Comparison of ENCODE assay signal across 41 mouse cellular contexts in the genomic region with DNA sequence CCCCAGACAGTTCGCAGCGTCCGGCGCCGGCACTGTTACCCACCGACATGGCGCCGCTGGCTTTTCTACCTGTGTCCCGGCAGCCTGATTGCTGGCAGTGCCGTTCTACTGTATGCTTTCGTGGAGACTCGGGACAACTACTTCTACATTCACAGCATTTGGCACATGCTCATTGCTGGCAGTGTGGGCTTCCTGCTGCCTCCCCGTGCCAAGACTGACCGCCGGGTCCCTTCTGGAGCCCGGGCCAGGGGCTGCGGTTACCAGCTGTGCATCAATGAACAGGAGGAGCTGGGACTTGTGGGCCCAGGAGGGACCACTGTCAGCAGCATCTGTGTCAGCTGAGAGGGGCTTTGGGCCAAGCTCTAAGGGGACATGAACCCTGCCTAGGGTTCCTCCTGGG. TPM values are rescaled to one million over a fixed set of nuclear protein-coding genes. Genes with fewer than 3 reads are reported as not detected.
"Had no signal": no experiment of that assay in that cellular context is flagged by ENCODE, and none has a peak within 500 bp of the region (broad histone marks: within the 10 kb centered on the region; RNA-seq: fewer than 3 reads in every experiment).

No protein-coding gene starts in this region.

- H3K27me3 ChIP-seq: heart, embryonic 13.5 days; heart, embryonic 15.5 days; kidney, embryonic 15.5 days; limb, embryonic 13.5 days; limb, embryonic 15.5 days had no signal

- H3K4me2 ChIP-seq: heart, embryonic 11.5 days; heart, embryonic 13.5 days; heart, embryonic 15.5 days; hindbrain, embryonic 14.5 days; kidney, embryonic 15.5 days; limb, embryonic 13.5 days; limb, embryonic 15.5 days; liver, embryonic 12.5 days had no signal

- DNase-seq: gastrocnemius, postnatal 14 days; gastrocnemius, postnatal 36 days; heart, adult 2 months; heart, postnatal 14 days; heart, postnatal 36 days; kidney, adult 11 months; kidney, adult 2 months; kidney, adult 9 months; kidney, postnatal 14 days; kidney, postnatal 36 days; layer of hippocampus, adult 9-11 months; layer of hippocampus, postnatal 36 days had no signal

- H3K9ac ChIP-seq: heart, embryonic 13.5 days; heart, embryonic 15.5 days; hindbrain, embryonic 14.5 days; kidney, embryonic 15.5 days; limb, embryonic 13.5 days; limb, embryonic 15.5 days; liver, embryonic 12.5 days; liver, embryonic 14.5 days had no signal

- H3K4me3 ChIP-seq: heart, adult 2 months; heart, embryonic 13.5 days; heart, embryonic 15.5 days; kidney, embryonic 15.5 days; limb, embryonic 13.5 days; limb, embryonic 15.5 days; liver, embryonic 12.5 days had no signal

- H3K36me3 ChIP-seq: heart, embryonic 15.5 days; liver, embryonic 12.5 days had no signal

- H3K4me1 ChIP-seq: kidney, embryonic 15.5 days; limb, embryonic 13.5 days had no signal

- H3K9me3 ChIP-seq: heart, embryonic 13.5 days; heart, embryonic 15.5 days; kidney, embryonic 15.5 days; limb, embryonic 13.5 days; limb, embryonic 15.5 days; liver, embryonic 12.5 days had no signal

- H3K27ac ChIP-seq: heart, adult 2 months; heart, embryonic 13.5 days; heart, embryonic 15.5 days; hindbrain, embryonic 14.5 days; kidney, embryonic 15.5 days; kidney, postnatal 0 days; limb, embryonic 13.5 days; limb, embryonic 15.5 days; liver, embryonic 12.5 days; liver, embryonic 14.5 days had no signal

- ATAC-seq: hindbrain, embryonic 16.5 days; intestine, embryonic 16.5 days; liver, embryonic 12.5 days had no signal

RNA-seq across cellular contexts. Expression of gene Olfr70, which starts 10.6 kb away (rescaled TPM):
- total RNA-seq: gastrocnemius, adult 18-20 months; gastrocnemius, adult 8-10 months; gastrocnemius, postnatal 14 days; gastrocnemius, postnatal 36 days; heart, adult 2 months; heart, postnatal 14 days; heart, postnatal 36 days; hematopoietic stem cell, adult 5-6 weeks; layer of hippocampus, adult 18-20 months; layer of hippocampus, adult 8-10 months; layer of hippocampus, postnatal 14 days; layer of hippocampus, postnatal 36 days; left cerebral cortex, adult 18-20 months; left cerebral cortex, postnatal 14 days; left cerebral cortex, postnatal 36 days; liver, adult 2 months had no signal
- polyA plus RNA-seq: gonadal fat pad, adult 2 months; heart, adult 2 months; heart, embryonic 11.5 days; heart, embryonic 13.5 days; heart, embryonic 15.5 days; heart, postnatal 0 days; hindbrain, embryonic 11.5 days; hindbrain, embryonic 14.5 days; intestine, embryonic 14.5 days; intestine, embryonic 16.5 days; kidney, adult 2 months; kidney, embryonic 15.5 days; kidney, postnatal 0 days; large intestine, adult 2 months; limb, embryonic 11.5 days; limb, embryonic 13.5 days; limb, embryonic 15.5 days; liver, adult 2 months; liver, embryonic 12.5 days; liver, embryonic 14.5 days; liver, embryonic 16.5 days had no signal

RNA-seq across cellular contexts. Expression of gene Olfr71, which starts 20.0 kb away (rescaled TPM):
- total RNA-seq: gastrocnemius, adult 18-20 months; gastrocnemius, adult 8-10 months; gastrocnemius, postnatal 14 days; gastrocnemius, postnatal 36 days; heart, adult 2 months; heart, postnatal 14 days; heart, postnatal 36 days; hematopoietic stem cell, adult 5-6 weeks; layer of hippocampus, adult 18-20 months; layer of hippocampus, adult 8-10 months; layer of hippocampus, postnatal 14 days; layer of hippocampus, postnatal 36 days; left cerebral cortex, postnatal 14 days; left cerebral cortex, postnatal 36 days; liver, adult 2 months had no signal
- polyA plus RNA-seq: gonadal fat pad, adult 2 months; heart, adult 2 months; heart, embryonic 11.5 days; heart, embryonic 13.5 days; heart, embryonic 15.5 days; heart, postnatal 0 days; hindbrain, embryonic 11.5 days; hindbrain, embryonic 14.5 days; intestine, embryonic 14.5 days; intestine, embryonic 16.5 days; kidney, adult 2 months; kidney, embryonic 15.5 days; kidney, postnatal 0 days; large intestine, adult 2 months; limb, embryonic 11.5 days; limb, embryonic 13.5 days; limb, embryonic 15.5 days; liver, adult 2 months; liver, embryonic 12.5 days; liver, embryonic 14.5 days; liver, embryonic 16.5 days had no signal

RNA-seq across cellular contexts. Expression of gene Fam221b, which starts 21.1 kb away (rescaled TPM):
- total RNA-seq: liver, adult 2 months had no signal
- polyA plus RNA-seq: liver, adult 2 months had no signal
